In genomic region chr12:86945126-86945525, GRCm38 (mm10) we compare ENCODE assay signal across 9 mouse cellular contexts. TPM values are rescaled to one million over a fixed set of nuclear protein-coding genes. Genes with fewer than 3 reads are reported as not detected.
DNase-seq lines count a peak whose midpoint lies in the region; TF ChIP-seq lines count a peak whose summit lies in the region.
"Had no signal": no experiment of that assay in that cellular context is flagged by ENCODE, and none has a peak within 500 bp of the region (broad histone marks: within the 10 kb centered on the region; RNA-seq: fewer than 3 reads in every experiment).

No protein-coding gene starts in this region.

- no peaks in the 10 kb centered on the region for H3K36me3 ChIP-seq in ES-Bruce4 (ENCODE audit: control insufficient read depth, insufficient read depth, low read length, poor library complexity, severe bottlenecking)
- no peaks in the 10 kb centered on the region for H3K36me3 ChIP-seq in midbrain, embryonic 10.5 days
- no peaks in the 10 kb centered on the region for H3K36me3 ChIP-seq in spleen, adult 2 months (ENCODE audit: control insufficient read depth, insufficient read depth, low read length)
- H3K36me3 ChIP-seq: heart, embryonic 15.5 days; stomach, embryonic 15.5 days had no signal

- H3K9me3 ChIP-seq in ES-Bruce4 (replicated peaks; ENCODE audit: control insufficient read depth, insufficient read depth, low read length, poor library complexity, severe bottlenecking) = no peaks in the 10 kb centered on the region
- H3K9me3 ChIP-seq in midbrain, embryonic 10.5 days (replicated peaks) = 0 out of 2 replicates have a peak, but pooled peaks cover 6% of the 10 kb centered on the region
- H3K9me3 ChIP-seq: heart, embryonic 15.5 days; stomach, embryonic 15.5 days had no signal

- intact Hi-C loops in heart, postnatal 10 days (cut with DNase I) = loop anchor here (1.0 kb wide), 1 partner anchor 149 kb away; no protein-coding TSS in a partner anchor

- TF ChIP-seq POLR2A in ES-Bruce4 (IDR thresholded peaks at IDR 0.05; ENCODE audit: insufficient read depth, low read length) = no peak
- TF ChIP-seq POLR2A in spleen, adult 2 months (IDR thresholded peaks at IDR 0.05; ENCODE audit: low read depth, low read length) = no peak

- H3K27ac ChIP-seq in ES-Bruce4 (ENCODE audit: insufficient read depth, low read length) = no peak overlapping the region
- no peak overlapping the region for H3K27ac ChIP-seq in midbrain, embryonic 10.5 days (replicated peaks)
- H3K27ac ChIP-seq in spleen, adult 2 months (ENCODE audit: insufficient read depth, low read length) = no peak overlapping the region
- H3K27ac ChIP-seq: stomach, embryonic 15.5 days had no signal

- H3K4me3 ChIP-seq in ES-Bruce4 (ENCODE audit: low read depth, low read length) = no peak overlapping the region
- H3K4me3 ChIP-seq in midbrain, embryonic 10.5 days = no peak overlapping the region
- H3K4me3 ChIP-seq in spleen, adult 2 months (ENCODE audit: extremely low read depth, insufficient read depth, insufficient read length) = no peak overlapping the region
- H3K4me3 ChIP-seq: heart, embryonic 15.5 days had no signal

- 5% methylated on average over 4 of the region's 4 CpGs for WGBS in midbrain, embryonic 10.5 days
- 6% methylated on average over 4 of the region's 4 CpGs for WGBS in spleen, adult 2 months

- no peak overlapping the region for H3K9ac ChIP-seq in ES-Bruce4 (ENCODE audit: low read depth, poor library complexity, severe bottlenecking)
- H3K9ac ChIP-seq: stomach, embryonic 15.5 days had no signal

- TF ChIP-seq CTCF in ES-Bruce4 (IDR thresholded peaks at IDR 0.05; ENCODE audit: low read depth, low read length) = peak; percentile 30
- TF ChIP-seq CTCF in spleen, adult 2 months (IDR thresholded peaks at IDR 0.05; ENCODE audit: extremely low read depth, insufficient read depth, insufficient read length, insufficient replicate concordance) = peak; percentile 39; the same call in 1 of the 2 replicates

- peak; percentile 75 to 93 for DNase-seq in adrenal gland, adult (ENCODE audit: inconsistent age in 2 of 2, low spot score in 1 of 2)
- peak; percentile 88 for DNase-seq in embryo, embryonic 11 days
- peak; percentile 75 for DNase-seq in heart, postnatal 10 days
- DNase-seq in layer of hippocampus, postnatal 36 days = peak; percentile 57 to 74
- peak; percentile 48 for DNase-seq in midbrain, embryonic 10.5 days (ENCODE audit: low spot score)
- DNase-seq in spleen, adult 2 months (ENCODE audit: low read depth in 1 of 2, low spot score in 2 of 2) = peak; percentile 66 to 74

- no peaks in the 10 kb centered on the region for H3K27me3 ChIP-seq in ES-Bruce4 (ENCODE audit: control insufficient read depth, insufficient read depth, low read length, poor library complexity, severe bottlenecking)
- peaks cover 5% of the 10 kb centered on the region; the same call in 1 of the 2 replicates for H3K27me3 ChIP-seq in midbrain, embryonic 10.5 days (ENCODE audit: low read depth, poor library complexity, severe bottlenecking)
- H3K27me3 ChIP-seq in spleen, adult 2 months (ENCODE audit: control insufficient read depth, insufficient read depth, low read length) = no peaks in the 10 kb centered on the region
- H3K27me3 ChIP-seq: heart, embryonic 15.5 days; stomach, embryonic 15.5 days had no signal

- H3K4me1 ChIP-seq in ES-Bruce4 (ENCODE audit: control insufficient read depth, insufficient read depth, low read length) = peaks cover 8% of the 10 kb centered on the region
- peaks cover 83% of the 10 kb centered on the region for H3K4me1 ChIP-seq in midbrain, embryonic 10.5 days
- H3K4me1 ChIP-seq in spleen, adult 2 months (ENCODE audit: control insufficient read depth, insufficient read depth, insufficient read length) = no peaks in the 10 kb centered on the region

- TF ChIP-seq EP300 in ES-Bruce4 (IDR thresholded peaks at IDR 0.05; ENCODE audit: insufficient read depth, low read depth, low read length) = no peak

RNA-seq across cellular contexts. Expression of gene Cipc, which starts 1.7 kb away (rescaled TPM):
- polyA plus RNA-seq in ES-Bruce4 (2011; ENCODE audit: insufficient read depth, insufficient read length, low read depth, missing spikeins) = 21.2 and 23.5 TPM in 2 replicates
- 10 to 100 TPM; 36.5 to 45.1 TPM for total RNA-seq in heart, postnatal 10 days (2021)
- total RNA-seq in layer of hippocampus, postnatal 36 days (2021) = 10 to 100 TPM; 66.6 to 72.9 TPM
- 33.2 and 35.5 TPM in 2 replicates for polyA plus RNA-seq in midbrain, embryonic 10.5 days (2016; fragmentation: Nextera tagmentation; extraction: Ambion mirVana)
- polyA plus RNA-seq in spleen, adult 2 months (2012; rRNA removed) = 24.2 and 31.1 TPM in 2 replicates

RNA-seq across cellular contexts. Expression of gene Zdhhc22, which starts 45.1 kb away (rescaled TPM):
- not detected in 2 replicates for polyA plus RNA-seq in ES-Bruce4 (2011; ENCODE audit: insufficient read depth, insufficient read length, low read depth, missing spikeins)
- total RNA-seq in heart, postnatal 10 days (2021) = not detected
- total RNA-seq in layer of hippocampus, postnatal 36 days (2021) = 10 to 100 TPM in 1 of 2 experiments, 1 to 10 TPM in 1; 6.8 to 10.6 TPM
- polyA plus RNA-seq in midbrain, embryonic 10.5 days (2016; fragmentation: Nextera tagmentation; extraction: Ambion mirVana) = 0.15 and 0.24 TPM in 2 replicates
- polyA plus RNA-seq in spleen, adult 2 months (2012; rRNA removed) = not detected in 2 replicates
- polyA plus RNA-seq: heart, embryonic 15.5 days had no signal
